Mouse (Mus musculus) small intestine, adult 2 months (tissue): ENCODE measurements around the gene Gstm2.

Experiments used
- CTCF ChIP-seq: fragments of 200-500 bp; IDR thresholded peaks from 2 replicates; pipeline ENCODE4 v1.5.1; 2012; ENCODE audit warnings: low read depth, mild to moderate bottlenecking, control low read depth, inconsistent platforms, low read length, moderate library complexity, mixed read lengths; ENCODE audit not compliant: insufficient replicate concordance, insufficient read length; ENCODE audit errors: extremely low read depth
- POLR2A ChIP-seq: fragments of 200-500 bp; IDR thresholded peaks from 2 replicates; pipeline ENCODE4 v1.6.1; 2012; ENCODE audit warnings: low read depth, mild to moderate bottlenecking, control low read depth, inconsistent platforms, low read length, moderate library complexity

GRCm38 (mm10) chr3:107935268-107935667 is 51.0 kb downstream of the Gstm2 start:
- no peak for TF ChIP-seq CTCF
- no peak for TF ChIP-seq POLR2A
